Mouse (Mus musculus) neural tube, embryonic 10.5 days (tissue): ENCODE measurements around the gene Tgif1.

Experiments used
- DNase-seq: peaks from one replicate; pipeline ENCODE4 v3.0.0-alpha.2; 2017; ENCODE audit warnings: low spot score; ENCODE audit errors: extremely low spot score

Gene Tgif1

GRCm38 (mm10) chr17:70853436-70853905 lies at the start of gene Tgif1:
Tgif1 (minus strand) TSS chr17:70853546.
- DNase-seq = peak; percentile 82

GRCm38 (mm10) chr17:70900660-70901059 lies 47.3 kb upstream of the Tgif1 start:
- DNase-seq = no peak

- DNase-seq = no peak
These were observed 46.3 kb upstream of the Tgif1 start for GRCm38 (mm10) chr17:70899642-70900041.

- DNase-seq = no peak
These were observed 41.5 kb upstream of the Tgif1 start for GRCm38 (mm10) chr17:70894867-70895266.

GRCm38 (mm10) chr17:70893151-70893550 lies 39.8 kb upstream of the Tgif1 start:
- no peak for DNase-seq

GRCm38 (mm10) chr17:70892288-70893096 lies 39.1 kb upstream of the Tgif1 start:
- peak; percentile 37 for DNase-seq

- no peak for DNase-seq
These were observed 37.2 kb upstream of the Tgif1 start for GRCm38 (mm10) chr17:70890571-70890970.

GRCm38 (mm10) chr17:70888657-70889056 lies 35.3 kb upstream of the Tgif1 start:
- no peak for DNase-seq

GRCm38 (mm10) chr17:70887848-70888247 lies 34.5 kb upstream of the Tgif1 start:
- DNase-seq = no peak

GRCm38 (mm10) chr17:70886641-70887391 lies 33.5 kb upstream of the Tgif1 start:
- no peak for DNase-seq

GRCm38 (mm10) chr17:70885868-70886267 lies 32.5 kb upstream of the Tgif1 start:
- DNase-seq = no peak

- no peak for DNase-seq
These were observed 28.6 kb upstream of the Tgif1 start for GRCm38 (mm10) chr17:70881934-70882333.

GRCm38 (mm10) chr17:70881194-70881593 lies 27.8 kb upstream of the Tgif1 start:
- DNase-seq = no peak

GRCm38 (mm10) chr17:70878237-70878636 lies 24.9 kb upstream of the Tgif1 start:
- DNase-seq = no peak

- no peak for DNase-seq
These were observed 20.4 kb upstream of the Tgif1 start for GRCm38 (mm10) chr17:70873778-70874124.

- peak; percentile 59 for DNase-seq
These were observed 19.8 kb upstream of the Tgif1 start for GRCm38 (mm10) chr17:70872936-70873777.

- DNase-seq = peak; percentile 70
These were observed 19.0 kb upstream of the Tgif1 start for GRCm38 (mm10) chr17:70872094-70872929.

- no peak for DNase-seq
These were observed 18.3 kb upstream of the Tgif1 start for GRCm38 (mm10) chr17:70871676-70872075.

GRCm38 (mm10) chr17:70870581-70870980 lies 17.2 kb upstream of the Tgif1 start:
- DNase-seq = no peak

GRCm38 (mm10) chr17:70868577-70869229 lies 15.4 kb upstream of the Tgif1 start:
- DNase-seq = no peak
